Mouse (Mus musculus) CH12.LX (cell line): ENCODE measurements around the gene Fam76b. TPM values are rescaled to one million over a fixed set of nuclear protein-coding genes. Genes with fewer than 3 reads are reported as not detected.
A peak's percentile ranks its signal among the peaks of the same experiment; 100 is the strongest.

ENCODE experiments used
- DNase-seq: peaks from one replicate; pipeline ENCODE4 v3.0.0-alpha.2; 2013; ENCODE audit errors: extremely low read depth
- H3K27ac ChIP-seq: 2 replicates; pipeline ENCODE4 v1.5.1; 2012; ENCODE audit warnings: low read depth, mild to moderate bottlenecking, control low read depth, moderate library complexity; ENCODE audit not compliant: insufficient read depth
- H3K27me3 ChIP-seq: replicated peaks from 2 replicates; pipeline ENCODE3; 2012; ENCODE audit warnings: inconsistent platforms
- H3K36me3 ChIP-seq, 2 experiments: replicated peaks in 1 of 2; 2 replicates each; pipeline versions ENCODE3 to v1.6.1; 2012; ENCODE audit warnings: inconsistent platforms in 1 of 2, low read length in 1 of 2, mild to moderate bottlenecking in 1 of 2, mixed read lengths in 1 of 2, moderate library complexity in 1 of 2; ENCODE audit not compliant: control insufficient read depth in 1 of 2, insufficient read depth in 1 of 2
- H3K4me1 ChIP-seq, 2 experiments: 2 replicates each; pipeline ENCODE4 v1.6.1; 2012; ENCODE audit warnings: inconsistent platforms in 1 of 2, moderate library complexity in 1 of 2; ENCODE audit not compliant: insufficient read depth in 2 of 2, control insufficient read depth in 1 of 2
- H3K4me2 ChIP-seq: 2 replicates; pipeline ENCODE4 v1.6.1; 2012; ENCODE audit warnings: low read depth, mild to moderate bottlenecking, control low read depth; ENCODE audit not compliant: poor library complexity, insufficient read depth, severe bottlenecking
- H3K4me3 ChIP-seq, 3 experiments: fragments of 150-350 bp in 1 of 3; sonication (generic) in 1 of 3; replicated peaks in 1 of 3; 2 replicates each; pipeline versions ENCODE3 to v1.5.1; 2011 to 2012; ENCODE audit warnings: low read depth in 2 of 3, low read length in 2 of 3, mild to moderate bottlenecking in 2 of 3, moderate library complexity in 2 of 3, control low read depth in 1 of 3, improper control_type of control experiment in 1 of 3, inconsistent platforms in 1 of 3, mixed read lengths in 1 of 3; ENCODE audit not compliant: poor library complexity in 1 of 3
- H3K79me2 ChIP-seq: replicated peaks from 2 replicates; pipeline ENCODE4 v1.6.1; 2012; ENCODE audit warnings: mild to moderate bottlenecking, moderate library complexity; ENCODE audit not compliant: control insufficient read depth, poor library complexity, insufficient read depth, severe bottlenecking; ENCODE audit errors: extremely low read depth
- H3K9ac ChIP-seq: 2 replicates; pipeline ENCODE4 v1.6.1; 2012; ENCODE audit warnings: low read depth, mild to moderate bottlenecking, control low read depth, moderate library complexity; ENCODE audit not compliant: insufficient read depth
- H3K9me3 ChIP-seq: replicated peaks from 2 replicates; pipeline ENCODE3; 2012; ENCODE audit warnings: low read length, inconsistent platforms, mixed read lengths
- CHD1 ChIP-seq: IDR thresholded peaks from 2 replicates; pipeline ENCODE4 v1.6.1; 2012; ENCODE audit warnings: low read depth, low read length, improper control_type of control experiment, inconsistent platforms
- CTCF ChIP-seq, 2 experiments: IDR thresholded peaks in 1 of 2; conservative IDR thresholded peaks in 1 of 2; 2 replicates each; pipeline ENCODE4 v1.5.1; 2011 to 2012; ENCODE audit warnings: low read depth in 2 of 2, low read length in 2 of 2, improper control_type of control experiment in 1 of 2, inconsistent platforms in 1 of 2, mild to moderate bottlenecking in 1 of 2, moderate library complexity in 1 of 2
- ELF1 ChIP-seq: IDR thresholded peaks from 2 replicates; pipeline ENCODE4 v1.6.1; 2014; ENCODE audit warnings: low read depth, mild to moderate bottlenecking, inconsistent platforms, low read length, improper control_type of control experiment
- ETS1 ChIP-seq: conservative IDR thresholded peaks from 2 replicates; pipeline ENCODE4 v1.6.1; 2012; ENCODE audit warnings: low read depth, mild to moderate bottlenecking, inconsistent platforms, low read length, improper control_type of control experiment, moderate library complexity
- GABPA ChIP-seq: IDR thresholded peaks from 2 replicates; pipeline ENCODE4 v1.6.1; 2012; ENCODE audit warnings: low read depth, low read length, improper control_type of control experiment, inconsistent platforms; ENCODE audit not compliant: insufficient replicate concordance
- JUND ChIP-seq: conservative IDR thresholded peaks from 2 replicates; pipeline ENCODE4 v1.6.1; 2011; ENCODE audit warnings: low read depth, low read length, improper control_type of control experiment
- KAT2A ChIP-seq: IDR thresholded peaks from 2 replicates; pipeline ENCODE4 v1.6.1; 2012; ENCODE audit warnings: low read length, improper control_type of control experiment, inconsistent platforms; ENCODE audit not compliant: insufficient replicate concordance
- MAX ChIP-seq: IDR thresholded peaks from 2 replicates; pipeline ENCODE4 v1.6.1; 2011; ENCODE audit warnings: low read length, improper control_type of control experiment
- MAZ ChIP-seq: IDR thresholded peaks from 2 replicates; pipeline ENCODE4 v1.6.1; 2012; ENCODE audit warnings: low read depth, mild to moderate bottlenecking, inconsistent platforms, low read length, improper control_type of control experiment, moderate library complexity
- MEF2A ChIP-seq: IDR thresholded peaks from 2 replicates; pipeline ENCODE4 v1.6.1; 2014; ENCODE audit warnings: low read depth, mild to moderate bottlenecking, inconsistent platforms, low read length, improper control_type of control experiment, borderline replicate concordance
- PAX5 ChIP-seq: IDR thresholded peaks from 2 replicates; pipeline ENCODE4 v1.6.1; 2012; ENCODE audit warnings: low read length, inconsistent platforms, mixed read lengths
- RAD21 ChIP-seq: IDR thresholded peaks from 2 replicates; pipeline ENCODE4 v1.6.1; 2011; ENCODE audit warnings: low read depth, mild to moderate bottlenecking, low read length, improper control_type of control experiment, moderate library complexity
- RCOR1 ChIP-seq: conservative IDR thresholded peaks from 2 replicates; pipeline ENCODE4 v1.6.1; 2012; ENCODE audit warnings: low read depth, mild to moderate bottlenecking, inconsistent platforms, low read length, improper control_type of control experiment
- SIN3A ChIP-seq: IDR thresholded peaks from 2 replicates; pipeline ENCODE4 v1.6.1; 2012; ENCODE audit warnings: low read length, improper control_type of control experiment, inconsistent platforms
- SMC3 ChIP-seq: IDR thresholded peaks from 2 replicates; pipeline ENCODE4 v1.6.1; 2011; ENCODE audit warnings: low read depth, low read length, improper control_type of control experiment
- TCF12 ChIP-seq: IDR thresholded peaks from 2 replicates; pipeline ENCODE4 v1.6.1; 2014; ENCODE audit warnings: low read depth, mild to moderate bottlenecking, inconsistent platforms, low read length, improper control_type of control experiment
- UBTF ChIP-seq: IDR thresholded peaks from 2 replicates; pipeline ENCODE4 v1.6.1; 2012; ENCODE audit warnings: low read depth, mild to moderate bottlenecking, inconsistent platforms, low read length, improper control_type of control experiment, moderate library complexity
- ZKSCAN1 ChIP-seq: IDR thresholded peaks from 2 replicates; pipeline ENCODE4 v1.6.1; 2012; ENCODE audit warnings: low read depth, inconsistent platforms, low read length, improper control_type of control experiment, borderline replicate concordance
- ZMIZ1 ChIP-seq: IDR thresholded peaks from 2 replicates; pipeline ENCODE4 v1.6.1; 2012; ENCODE audit warnings: low read depth, mild to moderate bottlenecking, inconsistent platforms, low read length, improper control_type of control experiment
- ZNF384 ChIP-seq: IDR thresholded peaks from 2 replicates; pipeline ENCODE4 v1.6.1; 2012; ENCODE audit warnings: low read depth, low read length, improper control_type of control experiment, inconsistent platforms
- dilution Hi-C: fragments of 300-500 bp; cut with MboI; formaldehyde crosslinking; loops from 2 replicates; pipeline ENCODE4 v1.14.3; 2020; ENCODE audit warnings: low sequenced_read_pairs; ENCODE audit not compliant: extremely low pct_unique_long_range_greater_than_20kb, extremely low pct_ligation_motif_present
- in situ Hi-C: fragments of 300-500 bp; cut with MboI; formaldehyde crosslinking; loops from 3 replicates; pipeline ENCODE4 v1.14.3; 2019; ENCODE audit warnings: low sequenced_read_pairs, low pct_ligation_motif_present, low pct_unique_long_range_greater_than_20kb, mixed read lengths
- polyA plus RNA-seq: library from polyadenylated mRNA; unstranded; fragments of >175 nt; gene quantifications from 2 replicates; pipeline ENCODE4 v1.2.1, GENCODE M21; 2012; ENCODE audit warnings: low read depth; ENCODE audit not compliant: insufficient read length
- total RNA-seq, 2 experiments: library from RNA; depleted of rRNA; stranded (reverse); fragments of 300-350 nt in 1 of 2; fragments of >200 nt in 1 of 2; gene quantifications; 2 replicates each; pipeline ENCODE4 v1.2.3; 2012 to 2014

Gene Fam76b
- total and polyA plus RNA-seq, 3 experiments = 12.6 to 36.2 (median 31.7) TPM

DNA sequence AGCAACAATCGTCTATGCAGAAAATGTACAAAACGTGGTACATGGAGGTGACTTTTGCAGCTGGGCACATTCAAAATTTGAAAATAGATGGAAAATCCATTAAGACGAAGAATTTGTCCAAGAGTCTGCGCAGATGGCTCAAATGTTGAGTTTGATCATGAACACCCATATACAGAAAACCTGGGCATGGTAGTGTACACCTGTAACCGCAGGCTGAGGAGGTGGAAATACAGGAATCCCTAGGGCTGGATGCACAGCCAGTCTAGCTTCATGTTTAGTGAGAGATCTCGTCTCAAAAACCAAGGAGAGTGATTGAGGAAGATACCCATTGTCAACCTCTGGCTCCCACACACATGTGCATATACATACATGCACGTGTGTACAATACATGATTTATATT lies 44.1 kb downstream of the Fam76b start:
- TF ChIP-seq TCF12 = no peak
- TF ChIP-seq MAZ = no peak
- TF ChIP-seq MAX = no peak
- TF ChIP-seq JUND = no peak
- TF ChIP-seq CTCF (conservative IDR thresholded peaks at IDR 0.05 in 1 of 2, IDR thresholded peaks at IDR 0.05 in 1 of 2; ENCODE audit: low read depth in 2 of 2, low read length in 2 of 2) = no peak
- no peak for TF ChIP-seq SIN3A
- TF ChIP-seq RCOR1 = no peak
- TF ChIP-seq ETS1 = no peak
- no peak overlapping the region for H3K9ac ChIP-seq
- H3K27ac ChIP-seq = no peak overlapping the region
- H3K4me1 ChIP-seq = peaks cover 0 to 14% of the 10 kb centered on the region in 2 experiments; a peak in 2 of 4 replicates
- no peak overlapping the region for H3K4me2 ChIP-seq
- dilution Hi-C loops = no loop called here
- no peak overlapping the region for H3K4me3 ChIP-seq
- peaks cover 3% of the 10 kb centered on the region for H3K9me3 ChIP-seq
- H3K36me3 ChIP-seq = no peaks in the 10 kb centered on the region
- in situ Hi-C loops = no loop called here
- DNase-seq = no peak
- H3K79me2 ChIP-seq = no peaks in the 10 kb centered on the region
- no peaks in the 10 kb centered on the region for H3K27me3 ChIP-seq

DNA sequence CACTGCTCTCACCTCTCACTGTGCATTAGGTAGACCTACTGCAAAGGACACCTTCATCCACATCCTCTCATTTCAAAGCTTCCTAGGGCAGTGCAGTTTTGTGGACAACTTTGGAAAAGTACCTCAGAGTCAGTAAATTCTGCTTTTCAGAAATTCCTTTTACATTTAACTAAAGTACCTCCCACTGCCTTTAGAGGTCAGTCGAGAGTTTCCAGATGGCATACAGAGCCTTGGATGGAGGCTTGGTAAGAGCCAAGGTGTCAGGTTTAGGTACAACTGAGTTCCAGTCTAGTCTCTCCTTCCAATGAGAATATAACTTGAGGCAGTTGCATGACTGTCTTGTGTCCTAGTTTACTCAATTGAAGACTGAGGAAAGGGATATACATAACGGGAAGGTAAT lies 46.8 kb downstream of the Fam76b start:
- Histone ChIP-seq H3K9ac (no peak overlapping the region), H3K36me3 (no peaks in the 10 kb centered on the region), H3K4me1 (no peaks in the 10 kb centered on the region), H3K27me3 (no peaks in the 10 kb centered on the region), H3K4me3 (no peak overlapping the region), H3K79me2 (no peaks in the 10 kb centered on the region), H3K9me3 (no peaks in the 10 kb centered on the region), H3K27ac (no peak overlapping the region), H3K4me2 (no peak overlapping the region)
- DNase-seq = peak; percentile 42
- TF ChIP-seq CTCF (conservative IDR thresholded peaks at IDR 0.05 in 1 of 2, IDR thresholded peaks at IDR 0.05 in 1 of 2; ENCODE audit: low read depth in 2 of 2, low read length in 2 of 2) (peak; percentile 71 to 76), JUND (no peak), RAD21 (peak; percentile 72), SMC3 (peak; percentile 67)
- dilution Hi-C loops (no loop called here), in situ Hi-C loops (no loop called here)

DNA sequence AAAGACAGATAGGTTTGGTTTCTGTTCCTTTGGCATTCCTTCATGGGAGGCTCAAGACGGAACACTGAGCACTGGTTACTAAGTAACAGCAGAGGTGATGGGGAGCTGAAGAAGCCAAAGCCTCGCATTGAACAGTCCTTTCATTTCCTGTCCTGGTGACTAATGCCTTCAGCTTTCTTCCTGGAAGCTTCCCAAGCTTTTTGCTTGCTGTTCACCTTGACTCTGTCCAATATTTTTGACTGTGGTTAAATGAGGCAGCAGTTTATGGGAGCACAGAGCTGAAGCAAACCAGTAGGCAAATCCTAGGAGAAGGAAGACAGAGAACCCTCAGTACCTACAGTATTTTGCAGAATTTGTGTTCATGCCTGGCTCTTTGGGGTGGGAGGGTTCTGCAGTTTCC lies 47.8 kb downstream of the Fam76b start:
- TF ChIP-seq ELF1 (no peak), ZNF384 (no peak), CTCF (conservative IDR thresholded peaks at IDR 0.05 in 1 of 2, IDR thresholded peaks at IDR 0.05 in 1 of 2; ENCODE audit: low read depth in 2 of 2, low read length in 2 of 2) (no peak), ZKSCAN1 (no peak), UBTF (no peak), PAX5 (no peak), ZMIZ1 (no peak), GABPA (no peak), KAT2A (no peak), SMC3 (no peak), MEF2A (no peak), SIN3A (no peak), CHD1 (no peak)
- TF ChIP-seq, all 38 proteins: peak for 0
- dilution Hi-C loops = no loop called here
- Histone ChIP-seq H3K36me3 (no peaks in the 10 kb centered on the region), H3K27me3 (no peaks in the 10 kb centered on the region), H3K9me3 (no peaks in the 10 kb centered on the region), H3K79me2 (no peaks in the 10 kb centered on the region), H3K27ac (no peak overlapping the region), H3K9ac (no peak overlapping the region), H3K4me2 (no peak overlapping the region), H3K4me1 (no peaks in the 10 kb centered on the region), H3K4me3 (no peak overlapping the region)
- in situ Hi-C loops = loop anchor here (25.0 kb wide), 2 partner anchors 287 to 812 kb away; no protein-coding TSS in a partner anchor
- no peak for DNase-seq
